ENCODE assay signal across 8 mouse cellular contexts in genomic region chrX:139684775-139685695, GRCm38 (mm10). TPM values are rescaled to one million over a fixed set of nuclear protein-coding genes. Genes with fewer than 3 reads are reported as not detected.
A peak's percentile ranks its signal among the peaks of the same experiment; 100 is the strongest.
DNase-seq lines count a peak whose midpoint lies in the region; ATAC-seq and TF ChIP-seq lines count a peak whose summit lies in the region.

Gene Tbc1d8b (plus strand): TSS chrX:139684996.

- dilution Hi-C loops in CH12.LX (cut with MboI; ENCODE audit: extremely low pct_ligation_motif_present, extremely low pct_unique_long_range_greater_than_20kb, low sequenced_read_pairs): no loop called here

- H3K4me1 ChIP-seq in CH12.LX (ENCODE audit: control insufficient read depth in 1 of 2, insufficient read depth in 2 of 2): no peaks in the 10 kb centered on the region
- H3K4me1 ChIP-seq in forebrain, embryonic 13.5 days: no peaks in the 10 kb centered on the region
- no peaks in the 10 kb centered on the region; the same call in 1 of the 2 replicates for H3K4me1 ChIP-seq in liver, postnatal 0 days (ENCODE audit: insufficient read depth)
- H3K4me1 ChIP-seq in neural tube, embryonic 14.5 days (ENCODE audit: control insufficient read depth, insufficient read depth, low read length): no peaks in the 10 kb centered on the region

- no peak within 1 kb of the TSS for H3K27ac ChIP-seq in CH12.LX (ENCODE audit: insufficient read depth, low read depth)
- no peak within 1 kb of the TSS for H3K27ac ChIP-seq in forebrain, embryonic 13.5 days
- peak within 1 kb of the TSS; percentile 5; the same call in 1 of the 2 replicates for H3K27ac ChIP-seq in liver, postnatal 0 days (ENCODE audit: low read depth)
- H3K27ac ChIP-seq in neural tube, embryonic 14.5 days (ENCODE audit: low read depth, low read length): no peak within 1 kb of the TSS

- peak within 1 kb of the TSS; percentile 40 for H3K9ac ChIP-seq in CH12.LX (ENCODE audit: insufficient read depth, low read depth)
- peak within 1 kb of the TSS; percentile 53 for H3K9ac ChIP-seq in forebrain, embryonic 13.5 days
- H3K9ac ChIP-seq in liver, postnatal 0 days (replicated peaks): peak within 1 kb of the TSS; percentile 65
- 0 out of 2 replicates have a peak within 1 kb of the TSS, but pooled peaks have one; percentile 39 for H3K9ac ChIP-seq in neural tube, embryonic 14.5 days (replicated peaks; ENCODE audit: low read depth, low read length)

- H3K4me3 ChIP-seq in CH12.LX (replicated peaks in 1 of 3; ENCODE audit: low read depth in 2 of 3, low read length in 2 of 3, poor library complexity in 1 of 3): peak within 1 kb of the TSS; percentile 62 to 90 (median 66)
- H3K4me3 ChIP-seq in forebrain, embryonic 13.5 days: peak within 1 kb of the TSS; percentile 48
- H3K4me3 ChIP-seq in liver, postnatal 0 days (ENCODE audit: low read depth, low read length): peak within 1 kb of the TSS; percentile 64
- peak within 1 kb of the TSS; percentile 42 for H3K4me3 ChIP-seq in neural tube, embryonic 14.5 days (ENCODE audit: low read depth, low read length)

- no peaks in the 10 kb centered on the region for H3K27me3 ChIP-seq in CH12.LX (replicated peaks)
- H3K27me3 ChIP-seq in forebrain, embryonic 13.5 days: no peaks in the 10 kb centered on the region
- H3K27me3 ChIP-seq in liver, postnatal 0 days (ENCODE audit: insufficient read depth, low read length): no peaks in the 10 kb centered on the region
- H3K27me3 ChIP-seq in neural tube, embryonic 14.5 days (ENCODE audit: control insufficient read depth, insufficient read depth, low read length): no peaks in the 10 kb centered on the region

- 16% methylated on average over 41 of the region's 43 CpGs for WGBS in forebrain, embryonic 13.5 days
- 12% methylated on average over 43 of the region's 43 CpGs for WGBS in large intestine, adult 2 months
- WGBS in liver, postnatal 0 days (ENCODE audit: insufficient replicate concordance): 13% methylated on average over 42 of the region's 43 CpGs
- 10% methylated on average over 43 of the region's 43 CpGs for WGBS in neural tube, embryonic 14.5 days

- TF ChIP-seq CTCF in CH12.LX (conservative IDR thresholded peaks at IDR 0.05 in 1 of 2, IDR thresholded peaks at IDR 0.05 in 1 of 2; ENCODE audit: low read depth in 2 of 2, low read length in 2 of 2): no peak
- TF ChIP-seq CTCF in liver, postnatal 0 days (IDR thresholded peaks at IDR 0.05; ENCODE audit: low read depth): no peak

- peak; percentile 63 for TF ChIP-seq POLR2A in CH12.LX (IDR thresholded peaks at IDR 0.05; ENCODE audit: low read depth, low read length)

- intact Hi-C loops in heart, postnatal 10 days (cut with DNase I): no loop called here

- peak; percentile 75 for DNase-seq in CH12.LX (ENCODE audit: extremely low read depth)
- DNase-seq in c-Kit-positive CD71-positive TER-119-positive erythroid progenitor cells, embryonic 14.5 days (ENCODE audit: low spot score): peak; percentile 63
- peak; percentile 84 to 86 for DNase-seq in heart, postnatal 10 days
- DNase-seq in large intestine, adult 2 months (ENCODE audit: low read depth, low spot score): peak; percentile 73
- peak; percentile 72 for DNase-seq in liver, postnatal 0 days
- peak; percentile 79 for DNase-seq in testis, postnatal 10 days (ENCODE audit: low spot score)

- H3K79me2 ChIP-seq in CH12.LX (replicated peaks; ENCODE audit: control insufficient read depth, extremely low read depth, insufficient read depth, poor library complexity, severe bottlenecking): no peaks in the 10 kb centered on the region

- TF ChIP-seq EP300 in CH12.LX (IDR thresholded peaks at IDR 0.05; ENCODE audit: low read length): no peak
- no peak for TF ChIP-seq EP300 in liver, postnatal 0 days (IDR thresholded peaks at IDR 0.05; ENCODE audit: low read depth)

- no peaks in the 10 kb centered on the region for H3K9me3 ChIP-seq in CH12.LX (replicated peaks; ENCODE audit: low read length)
- H3K9me3 ChIP-seq in forebrain, embryonic 13.5 days (replicated peaks): no peaks in the 10 kb centered on the region
- 0 out of 2 replicates have a peak, but pooled peaks cover 2% of the 10 kb centered on the region for H3K9me3 ChIP-seq in liver, postnatal 0 days (ENCODE audit: low read length)
- no peaks in the 10 kb centered on the region for H3K9me3 ChIP-seq in neural tube, embryonic 14.5 days (ENCODE audit: control insufficient read depth, low read length)

- in situ Hi-C loops in CH12.LX (cut with MboI; ENCODE audit: low pct_ligation_motif_present, low pct_unique_long_range_greater_than_20kb, low sequenced_read_pairs): loop anchor here (25.0 kb wide), 1 partner anchor 273 kb away; no protein-coding TSS in a partner anchor

- H3K4me2 ChIP-seq in CH12.LX (ENCODE audit: insufficient read depth, low read depth, poor library complexity, severe bottlenecking): peak within 1 kb of the TSS; percentile 82; the same call in 1 of the 2 replicates
- peak within 1 kb of the TSS; percentile 65 for H3K4me2 ChIP-seq in forebrain, embryonic 13.5 days
- peak within 1 kb of the TSS; percentile 78 for H3K4me2 ChIP-seq in liver, postnatal 0 days (ENCODE audit: low read depth, low read length)
- peak within 1 kb of the TSS; percentile 73 for H3K4me2 ChIP-seq in neural tube, embryonic 14.5 days (ENCODE audit: low read depth, low read length)

- no peak for TF ChIP-seq RAD21 in CH12.LX (IDR thresholded peaks at IDR 0.05; ENCODE audit: low read depth, low read length)

- ATAC-seq in forebrain, embryonic 13.5 days: peak; percentile 99
- peak; percentile 100 for ATAC-seq in liver, postnatal 0 days
- ATAC-seq in neural tube, embryonic 14.5 days (ENCODE audit: low read depth): peak; percentile 100

- no peaks in the 10 kb centered on the region for H3K36me3 ChIP-seq in CH12.LX (replicated peaks in 1 of 2; ENCODE audit: control insufficient read depth in 1 of 2, insufficient read depth in 1 of 2, low read length in 1 of 2)
- H3K36me3 ChIP-seq in forebrain, embryonic 13.5 days (ENCODE audit: poor library complexity, severe bottlenecking): no peaks in the 10 kb centered on the region
- H3K36me3 ChIP-seq in liver, postnatal 0 days (replicated peaks; ENCODE audit: insufficient read depth, low read length): no peaks in the 10 kb centered on the region
- no peaks in the 10 kb centered on the region for H3K36me3 ChIP-seq in neural tube, embryonic 14.5 days (ENCODE audit: control insufficient read depth, insufficient read depth, low read length)

TF ChIP-seq in CH12.LX, 34 proteins besides CTCF, POLR2A, EP300 and RAD21:
- TF ChIP-seq TCF12 (IDR thresholded peaks at IDR 0.05; ENCODE audit: low read depth, low read length): peak; percentile 11; the same call in 1 of the 2 replicates
- TF ChIP-seq E2F4 (IDR thresholded peaks at IDR 0.05; ENCODE audit: insufficient replicate concordance, low read depth, low read length): 0 out of 2 replicates have a peak, but pooled peaks have one; percentile 51
- TF ChIP-seq KAT2A (IDR thresholded peaks at IDR 0.05; ENCODE audit: insufficient replicate concordance, low read length): peak; percentile 93; the same call in 1 of the 2 replicates
- TF ChIP-seq ZMIZ1 (IDR thresholded peaks at IDR 0.05; ENCODE audit: low read depth, low read length): peak; percentile 70; the same call in 1 of the 2 replicates
- TF ChIP-seq MAZ (IDR thresholded peaks at IDR 0.05; ENCODE audit: low read depth, low read length): peak; percentile 97
- peak; percentile 67; the same call in 1 of the 2 replicates for TF ChIP-seq ELF1 (IDR thresholded peaks at IDR 0.05; ENCODE audit: low read depth, low read length)
- peak; percentile 25; the same call in 1 of the 2 replicates for TF ChIP-seq GABPA (IDR thresholded peaks at IDR 0.05; ENCODE audit: insufficient replicate concordance, low read depth, low read length)
- peak; percentile 98 for TF ChIP-seq HCFC1 (IDR thresholded peaks at IDR 0.05; ENCODE audit: low read depth, low read length)
- TF ChIP-seq MYC (IDR thresholded peaks at IDR 0.05; ENCODE audit: low read depth, low read length): no peak
- TF ChIP-seq JUN (IDR thresholded peaks at IDR 0.05; ENCODE audit: insufficient read depth, low read depth, low read length): no peak
- no peak for TF ChIP-seq MXI1 (IDR thresholded peaks at IDR 0.05; ENCODE audit: low read depth, low read length)
- TF ChIP-seq TBP (conservative IDR thresholded peaks at IDR 0.05; ENCODE audit: low read depth, low read length): peak; percentile 10; the same call in 1 of the 2 replicates
- no peak for TF ChIP-seq PAX5 (IDR thresholded peaks at IDR 0.05; ENCODE audit: low read length)
- TF ChIP-seq IRF4 (IDR thresholded peaks at IDR 0.05; ENCODE audit: low read depth, low read length): peak; percentile 34; the same call in 1 of the 2 replicates
- no peak; the same call in 1 of the 2 replicates for TF ChIP-seq NELFE (IDR thresholded peaks at IDR 0.05; ENCODE audit: low read depth, low read length)
- no peak for TF ChIP-seq ETS1 (conservative IDR thresholded peaks at IDR 0.05; ENCODE audit: low read depth, low read length)
- no peak for TF ChIP-seq SMC3 (IDR thresholded peaks at IDR 0.05; ENCODE audit: low read depth, low read length)

RNA-seq across cellular contexts. Expression of gene Tbc1d8b, which starts in this region (rescaled TPM):
- total RNA-seq in CH12.LX (2012; rRNA removed): 1.6 and 1.8 TPM in 2 replicates
- 2.3 and 3.1 TPM in 2 replicates for total RNA-seq in CH12.LX (2014; rRNA removed)
- polyA plus RNA-seq in CH12.LX (2012; ENCODE audit: insufficient read length, low read depth): 2.1 and 2.2 TPM in 2 replicates
- polyA plus RNA-seq in forebrain, embryonic 13.5 days (2015; fragmentation: Nextera tagmentation; extraction: Ambion mirVana): 1.2 TPM in 2 replicates
- total RNA-seq in heart, postnatal 10 days (2021): 1 to 10 TPM; 7.5 to 8.2 TPM
- polyA plus RNA-seq in large intestine, adult 2 months (2012; rRNA removed): 1.5 and 3.9 TPM in 2 replicates
- 0.81 and 0.93 TPM in 2 replicates for polyA plus RNA-seq in liver, postnatal 0 days (2015; fragmentation: Nextera tagmentation; extraction: Ambion mirVana)
- polyA plus RNA-seq in neural tube, embryonic 14.5 days (2014; fragmentation: Nextera tagmentation; extraction: Ambion mirVana): 0.23 and 0.46 TPM in 2 replicates

Comparison
In these comparisons a context has a peak if more than half of its experiments do, and no peak if none do; other contexts are left out.
1. Peak in DNase-seq, ATAC-seq, H3K4me3 ChIP-seq, H3K27ac ChIP-seq, H3K9ac ChIP-seq and H3K4me2 ChIP-seq in liver, postnatal 0 days; RNA of the gene not detected or under 1 TPM.
2. Peak in ATAC-seq, H3K4me3 ChIP-seq, H3K9ac ChIP-seq and H3K4me2 ChIP-seq in neural tube, embryonic 14.5 days; RNA of the gene not detected or under 1 TPM.